Mouse (Mus musculus) neutrophil, adult 5-6 weeks (primary cell): Measurements from ENCODE around the gene Cox14. TPM values are rescaled to one million over a fixed set of nuclear protein-coding genes. Genes with fewer than 3 reads are reported as not detected.
"Not testable (repeated sequence)": the region's sequence is repeated elsewhere in the genome, so short reads cannot be mapped to it uniquely, and the experiment has no call there.

Experiments used
- ATAC-seq: fragments of 151-379, 151-347 bp; 2 replicates; pipeline ENCODE4 v1.8.0; 2017; ENCODE audit warnings: mild to moderate bottlenecking, moderate TSS enrichment; ENCODE audit not compliant: insufficient number of reproducible peaks, poor library complexity, low FRiP score, severe bottlenecking; ENCODE audit errors: extremely low read depth
- total RNA-seq: library from RNA; stranded (forward); fragments of 200-1000 nt; gene quantifications from 2 replicates; pipeline ENCODE4 v1.2.3, GENCODE M21; 2017

Gene Cox14
- total RNA-seq = 24.1 and 29.8 TPM in 2 replicates

GRCm38 (mm10) chr15:99725341-99726155 is at the start of gene Cox14:
Cox14 (plus strand) TSS chr15:99725618.
- ATAC-seq = peak; percentile 82

DNA sequence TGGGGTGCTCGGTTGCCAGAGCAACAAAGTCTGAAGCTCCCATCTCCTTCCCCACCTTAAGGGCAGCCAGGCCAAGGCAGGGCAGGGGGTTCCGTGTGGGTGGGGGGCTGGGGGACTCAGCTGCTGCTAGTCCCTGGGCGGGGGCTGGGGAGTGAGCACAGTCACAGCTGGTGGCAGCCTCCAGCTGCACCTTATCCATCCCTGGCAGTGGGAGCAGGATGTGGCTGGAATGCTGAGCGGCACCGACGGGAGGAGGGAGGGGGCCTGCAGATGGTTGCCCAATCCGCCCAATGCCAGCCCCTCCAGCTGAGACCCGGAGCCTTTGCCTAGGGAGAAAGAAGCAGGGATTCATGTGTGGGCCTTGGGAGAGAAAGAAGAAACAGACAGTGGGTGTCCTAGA is 48.3 kb upstream of the Cox14 start:
- no peak for ATAC-seq

DNA sequence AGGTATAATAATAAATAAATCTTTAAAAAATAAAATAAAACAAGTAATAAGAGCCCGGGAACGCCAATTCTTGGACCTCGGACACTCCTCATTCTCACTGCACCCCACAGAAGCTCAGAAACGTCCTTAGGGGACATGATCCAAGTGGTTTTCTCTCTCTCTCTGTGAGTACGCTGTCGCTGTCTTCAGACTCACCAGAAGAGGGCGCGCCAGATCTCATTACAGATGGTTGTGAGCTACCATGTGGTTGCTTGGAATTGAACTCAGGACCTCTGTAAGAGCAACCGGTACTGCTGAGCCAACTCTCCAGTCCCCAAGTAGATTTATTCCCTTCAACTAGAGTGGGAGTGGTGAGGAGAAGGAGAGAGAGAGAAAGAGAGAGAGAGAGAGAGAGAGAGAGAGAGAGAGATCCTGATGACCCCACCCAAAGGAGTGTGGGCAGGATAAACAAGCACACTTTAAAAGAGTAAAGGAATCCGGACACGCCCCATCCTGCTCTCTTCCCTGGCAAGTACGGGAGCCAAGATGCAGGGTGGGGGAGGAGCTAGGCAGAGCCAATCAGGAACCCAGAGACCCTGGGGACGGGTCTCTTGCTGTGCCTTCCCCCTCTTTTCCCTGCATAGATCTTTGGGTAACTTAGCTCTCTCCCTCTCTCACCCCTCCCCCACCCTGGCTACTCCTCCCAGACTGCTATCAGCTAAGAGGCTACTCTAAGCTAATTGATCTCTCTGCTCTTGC is 47.2 kb upstream of the Cox14 start:
- ATAC-seq = no peak

GRCm38 (mm10) chr15:99679008-99679407 is 46.4 kb upstream of the Cox14 start:
- ATAC-seq = no peak

DNA sequence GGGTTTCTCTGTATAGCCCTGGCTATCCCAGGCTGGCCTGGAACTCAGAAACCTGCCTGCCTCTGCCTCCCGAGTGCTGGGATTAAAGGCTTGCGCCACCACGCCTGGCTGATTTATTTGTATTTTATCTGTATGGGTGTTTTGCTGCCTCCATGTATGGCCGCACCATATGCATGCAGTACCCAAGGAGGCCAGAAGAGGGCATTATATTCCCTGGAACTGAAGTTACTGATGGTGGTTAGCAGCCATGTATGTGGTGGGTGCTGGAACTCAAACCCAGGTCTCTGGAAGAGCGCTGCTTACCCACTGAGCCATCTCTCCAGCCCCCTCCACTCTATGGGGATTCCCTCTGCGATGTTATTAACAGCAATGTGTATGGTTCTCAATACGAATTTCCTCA is 42.5 kb upstream of the Cox14 start:
- no peak for ATAC-seq

- no peak for ATAC-seq
Measured at GRCm38 (mm10) chr15:99684156-99684555, 41.3 kb upstream of the Cox14 start.

DNA sequence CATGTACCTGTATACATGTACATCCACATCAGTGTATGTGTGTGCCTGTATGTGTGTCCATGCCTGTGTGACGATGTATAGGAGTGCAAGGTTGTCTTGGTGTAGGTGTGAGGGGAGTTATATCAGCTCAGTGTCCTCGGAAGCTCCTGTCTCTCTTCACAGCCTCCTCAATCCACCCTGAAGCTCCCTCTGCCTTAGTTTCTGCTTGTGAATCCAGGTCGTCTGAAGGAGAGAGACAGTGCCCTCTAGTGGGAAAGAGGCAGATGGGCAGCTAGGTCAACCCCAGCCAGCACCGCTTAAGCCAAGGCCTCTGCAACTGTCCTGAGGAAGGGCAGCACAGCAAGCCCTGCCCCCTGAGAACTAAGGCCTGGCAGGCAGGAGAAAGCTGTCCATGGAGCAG is 36.7 kb upstream of the Cox14 start:
- peak; percentile 73 for ATAC-seq

DNA sequence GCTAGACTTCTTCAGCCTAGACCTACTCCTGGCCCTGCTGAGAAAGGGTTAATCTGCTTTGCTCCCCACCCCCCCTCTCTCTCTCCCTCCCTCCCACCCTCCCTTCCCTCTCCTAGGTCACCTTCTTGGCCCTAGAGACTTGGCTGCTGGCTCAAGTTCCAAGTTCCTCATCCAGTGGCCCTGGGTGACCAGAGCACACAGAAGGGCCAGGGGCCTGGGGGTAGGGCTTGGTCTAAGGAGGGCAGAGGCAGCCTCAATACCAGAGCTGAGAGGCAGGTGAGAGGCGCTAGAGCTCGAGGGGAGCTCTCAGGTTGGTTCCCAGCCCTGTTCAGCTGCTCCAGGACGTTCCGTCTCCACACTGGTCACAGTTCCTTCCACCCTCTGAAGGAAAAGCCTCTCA is 34.5 kb upstream of the Cox14 start:
- ATAC-seq = no peak

DNA sequence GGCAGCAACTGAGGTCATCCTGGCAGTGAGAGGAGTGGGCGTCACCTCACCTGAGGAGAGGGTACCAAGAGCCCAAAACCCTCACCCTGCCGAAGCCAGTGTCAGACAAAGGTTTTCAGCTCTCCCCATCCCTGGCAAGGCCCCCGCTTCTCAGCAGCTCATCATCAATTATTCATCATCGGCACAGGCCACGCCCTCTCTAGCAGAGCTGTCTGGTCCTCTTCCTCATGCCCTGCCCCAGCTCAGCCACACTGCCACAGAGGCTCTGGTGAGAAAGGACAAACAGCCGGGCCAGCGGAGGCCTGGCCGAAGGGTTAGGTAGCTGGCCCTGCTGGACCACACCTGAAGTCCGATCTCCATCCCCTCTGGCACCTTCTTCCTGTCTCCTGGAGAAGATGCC is 33.4 kb upstream of the Cox14 start:
- no peak for ATAC-seq

- no peak for ATAC-seq
Measured at GRCm38 (mm10) chr15:99697309-99697708, 28.1 kb upstream of the Cox14 start.

GRCm38 (mm10) chr15:99698533-99699085 is 26.8 kb upstream of the Cox14 start:
- no peak for ATAC-seq

- no peak for ATAC-seq
Measured at GRCm38 (mm10) chr15:99699715-99700114, 25.7 kb upstream of the Cox14 start.

DNA sequence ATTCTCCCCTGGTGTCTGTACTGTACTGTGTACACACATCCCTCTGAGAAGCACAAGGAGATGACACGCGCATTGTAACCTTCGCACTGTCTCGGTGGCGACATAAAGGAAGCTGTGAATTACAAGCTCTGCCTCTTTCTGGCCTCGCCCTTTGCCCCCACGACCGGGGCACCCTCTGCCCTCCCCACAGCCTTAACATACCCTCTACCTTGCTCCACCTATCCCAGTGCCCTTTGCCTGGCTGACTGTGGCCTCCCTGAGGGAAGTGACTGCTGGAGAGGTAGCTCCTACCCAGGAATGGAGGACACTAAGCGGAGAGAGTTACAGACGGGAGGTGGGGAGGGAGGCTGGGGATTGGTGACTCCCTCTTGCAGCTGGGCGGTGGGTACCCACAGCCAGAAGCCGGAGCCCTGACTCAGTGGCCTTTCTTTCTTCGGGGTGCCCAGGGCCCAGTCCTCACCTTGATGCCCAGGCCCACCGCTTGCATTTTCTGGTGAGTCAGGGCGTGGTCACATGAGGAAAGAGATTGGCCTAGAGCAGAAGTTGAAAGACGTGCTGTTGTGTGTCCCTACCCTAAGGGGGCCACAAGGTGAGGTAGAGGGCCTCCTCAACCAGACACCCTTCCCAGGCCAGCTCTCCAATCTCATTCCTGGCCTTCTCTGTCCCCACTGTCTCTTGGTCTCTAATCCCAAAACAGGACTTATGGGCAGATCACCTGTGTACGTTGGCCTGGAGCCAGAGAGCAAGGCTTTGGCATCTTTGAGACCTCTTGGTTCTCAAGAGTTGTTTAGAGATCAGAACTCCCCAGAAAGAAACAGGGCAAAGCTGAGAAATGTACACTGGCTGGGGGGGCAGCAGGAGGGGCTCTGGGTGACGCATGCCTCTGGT is 25.0 kb upstream of the Cox14 start:
- ATAC-seq = no peak

- not testable (repeated sequence) for ATAC-seq
Measured at GRCm38 (mm10) chr15:99701640-99701998, 23.8 kb upstream of the Cox14 start.

DNA sequence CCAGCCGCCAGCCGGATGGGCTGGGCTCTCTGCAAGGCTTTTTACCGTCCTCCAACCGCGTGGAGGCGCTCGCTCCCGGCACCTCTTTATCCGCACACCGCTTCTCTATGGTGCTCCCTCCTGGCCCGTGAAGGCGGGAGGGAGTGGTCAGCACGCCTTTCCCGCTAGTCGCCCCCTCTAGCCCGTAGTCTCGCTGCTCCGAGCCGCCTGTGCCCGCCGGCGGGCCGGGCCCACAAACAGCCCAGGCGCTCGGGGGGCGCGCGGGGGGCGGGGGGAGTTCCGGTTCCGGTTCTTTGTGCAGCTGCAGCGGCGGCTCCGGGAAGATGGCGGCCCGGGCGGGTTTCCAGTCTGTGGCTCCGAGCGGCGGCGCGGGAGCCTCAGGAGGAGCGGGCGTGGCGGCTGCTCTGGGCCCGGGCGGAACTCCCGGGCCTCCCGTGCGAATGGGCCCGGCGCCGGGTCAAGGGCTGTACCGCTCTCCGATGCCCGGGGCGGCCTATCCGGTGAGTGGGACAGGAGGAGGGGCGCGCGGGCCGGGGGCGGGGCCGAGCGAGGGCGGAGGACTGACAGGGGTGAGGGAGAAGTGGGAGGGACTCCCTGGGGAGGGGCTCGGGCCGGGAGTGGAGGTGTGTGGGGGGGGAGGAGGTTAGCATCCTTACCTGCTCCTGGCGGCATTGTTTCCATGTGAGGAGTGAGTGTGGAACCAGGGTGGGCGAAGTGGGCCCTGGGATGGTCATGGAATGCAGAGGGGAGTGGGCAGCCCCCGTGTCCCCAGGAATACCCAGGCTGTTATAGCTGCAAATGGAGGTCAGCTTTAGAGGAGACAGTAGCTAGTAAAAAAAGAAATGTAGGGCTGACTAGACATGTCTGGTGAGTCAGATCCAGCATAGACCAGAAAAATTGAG is 23.2 kb upstream of the Cox14 start, which contains the start of gene Smarcd1:
Gene Smarcd1 (plus strand): TSS at position 131 of the 902 bp plus-strand sequence.
- ATAC-seq = peak; percentile 93

DNA sequence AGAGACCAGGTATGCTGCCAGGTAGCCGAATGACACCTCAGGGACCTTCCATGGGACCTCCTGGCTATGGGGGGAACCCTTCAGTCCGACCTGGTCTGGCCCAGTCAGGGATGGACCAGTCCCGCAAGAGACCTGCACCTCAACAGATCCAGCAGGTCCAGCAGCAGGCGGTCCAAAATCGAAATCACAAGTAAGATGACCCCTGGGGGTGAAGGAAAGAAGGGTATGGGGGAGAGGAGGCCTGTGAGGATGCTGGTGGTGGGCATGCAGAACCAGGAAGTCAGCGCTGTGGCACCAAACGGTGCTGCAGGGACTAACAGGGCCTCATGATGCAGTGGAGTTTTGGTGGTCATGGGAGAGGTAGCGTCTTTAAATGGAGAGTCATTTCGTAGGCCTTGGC is 22.3 kb upstream of the Cox14 start:
- ATAC-seq = no peak

DNA sequence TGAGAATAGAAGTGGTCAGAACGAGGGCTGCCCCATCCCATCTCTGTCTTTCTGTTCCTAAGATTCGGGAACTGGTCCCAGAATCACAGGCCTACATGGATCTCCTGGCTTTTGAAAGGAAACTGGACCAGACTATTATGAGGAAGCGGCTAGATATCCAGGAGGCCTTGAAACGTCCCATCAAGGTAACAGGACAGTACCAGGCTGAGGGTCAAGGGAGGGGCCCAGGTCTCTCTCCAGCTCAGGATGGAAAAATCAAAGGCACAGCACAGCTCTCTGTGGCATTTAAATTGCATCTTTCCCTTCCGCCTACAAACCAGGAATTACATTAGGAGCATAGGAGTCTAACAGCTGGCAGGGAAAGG is 21.8 kb upstream of the Cox14 start:
- no peak for ATAC-seq

GRCm38 (mm10) chr15:99704041-99704681 is 21.3 kb upstream of the Cox14 start:
- ATAC-seq = no peak
